Mouse (Mus musculus) frontal cortex, adult (tissue): ENCODE results near the gene Kcnk16.

Source experiments
- ATAC-seq: cut with Nextera tagmentation; 2 replicates; pipeline ENCODE4 v1.9.2; 2017; ENCODE audit warnings: mild to moderate bottlenecking, moderate library complexity, mixed read lengths; ENCODE audit not compliant: low TSS enrichment

The Kcnk16 gene

DNA sequence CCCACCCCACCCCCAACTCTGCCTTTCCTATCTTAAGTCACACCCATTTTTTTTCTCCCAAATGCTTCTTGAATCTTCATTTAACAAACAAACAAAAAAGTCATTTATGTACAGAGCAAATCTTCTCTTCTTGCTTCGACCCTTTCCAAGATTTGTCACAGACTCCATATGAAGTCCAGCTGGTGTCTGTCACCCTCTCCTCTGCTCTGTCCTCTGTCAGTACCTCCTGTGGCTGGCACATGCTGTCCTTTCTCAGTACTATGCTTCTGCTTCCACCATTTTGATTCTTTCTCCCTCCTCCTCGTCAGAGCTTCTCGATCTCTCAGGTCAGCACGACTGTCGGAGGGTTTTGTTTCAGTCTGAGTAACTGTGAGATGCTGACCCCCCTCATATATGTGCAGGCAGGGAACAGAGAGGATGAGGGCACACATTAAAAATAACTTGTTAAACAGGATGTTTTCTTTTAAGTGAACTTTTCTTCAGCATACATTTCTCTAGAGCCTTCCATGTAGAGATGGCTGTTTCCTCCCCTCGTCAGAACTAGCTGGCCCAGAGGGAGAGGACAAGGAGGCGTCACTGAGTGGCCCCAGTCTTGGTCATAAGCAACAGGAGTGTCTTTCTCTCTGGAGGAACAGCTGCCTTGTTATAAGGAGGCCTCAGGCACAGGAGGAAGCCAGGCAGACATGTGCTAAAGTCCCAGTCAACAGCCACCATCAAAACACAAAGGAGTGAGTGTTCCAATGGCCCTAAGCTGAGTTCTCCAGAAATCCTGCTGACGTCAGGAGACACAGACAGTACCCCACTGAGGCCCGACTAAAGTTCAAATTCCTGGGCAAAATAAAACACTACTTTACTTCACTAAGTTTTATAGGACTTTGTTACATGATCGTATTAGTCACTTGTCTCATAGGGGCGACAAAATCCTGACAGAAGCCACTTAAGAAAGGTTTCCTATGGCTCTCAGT, 35.7 kb downstream of the Kcnk16 start:
- no peak for ATAC-seq

DNA sequence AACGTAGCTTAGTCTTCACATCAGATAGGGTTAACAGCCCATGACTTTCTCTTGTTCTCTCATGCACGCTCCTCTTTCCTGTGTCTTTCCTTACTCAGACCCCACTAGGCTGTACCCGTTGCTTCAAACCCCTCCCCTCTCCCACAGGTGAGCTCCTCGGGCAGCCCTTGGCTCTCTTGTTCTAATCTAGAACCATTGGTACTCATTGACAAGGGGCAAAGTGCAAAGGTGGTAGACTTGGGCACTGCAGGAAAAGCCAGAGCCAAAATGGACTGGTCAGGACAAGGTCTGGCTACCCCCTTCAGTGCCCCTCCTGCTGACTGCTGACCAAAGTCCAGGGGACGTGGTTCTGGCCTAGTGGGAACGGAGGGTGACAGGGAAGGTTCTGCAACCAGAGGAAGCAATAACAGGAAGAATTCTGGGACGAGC, 38.9 kb downstream of the Kcnk16 start:
- no peak for ATAC-seq

DNA sequence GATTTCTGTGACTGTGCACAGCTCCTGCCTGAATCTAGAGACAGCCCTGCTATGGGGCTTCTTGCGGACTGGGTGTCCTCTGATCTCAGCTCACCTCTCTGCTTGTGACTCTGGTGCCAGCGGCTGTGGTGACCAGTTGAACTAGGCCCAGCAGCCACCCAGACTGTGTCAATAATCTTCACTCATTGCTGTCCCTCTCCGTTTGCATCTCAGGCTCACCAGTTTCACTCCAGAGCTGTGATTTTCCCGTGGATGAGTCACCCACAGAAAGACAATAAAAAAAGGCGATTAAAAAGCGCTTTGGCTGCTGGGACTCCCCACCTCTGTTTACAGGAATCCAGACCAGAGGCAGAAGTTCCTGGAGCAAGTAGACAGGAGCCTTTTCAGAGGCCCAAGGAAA, 39.6 kb downstream of the Kcnk16 start:
- ATAC-seq = no peak

DNA sequence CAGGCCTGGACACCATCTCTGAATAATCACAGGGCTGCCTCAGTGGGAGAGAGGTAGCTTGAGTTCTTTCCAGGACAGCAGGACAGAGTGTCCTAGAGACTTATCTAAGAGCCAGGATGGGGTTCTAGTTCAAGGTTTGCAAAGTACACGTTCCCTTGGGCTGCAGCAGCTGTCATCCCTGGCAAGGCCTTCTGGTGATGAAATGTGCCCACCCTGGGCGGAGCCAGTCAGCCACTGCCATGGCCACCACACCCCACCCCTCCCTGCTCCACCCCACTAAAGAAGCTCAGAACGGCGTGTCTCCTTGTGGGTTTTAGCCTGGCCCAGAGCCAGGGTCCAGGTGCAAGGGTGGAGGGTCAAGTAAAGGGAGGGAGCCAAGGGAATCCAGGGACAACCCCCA, 40.7 kb downstream of the Kcnk16 start:
- ATAC-seq = no peak

DNA sequence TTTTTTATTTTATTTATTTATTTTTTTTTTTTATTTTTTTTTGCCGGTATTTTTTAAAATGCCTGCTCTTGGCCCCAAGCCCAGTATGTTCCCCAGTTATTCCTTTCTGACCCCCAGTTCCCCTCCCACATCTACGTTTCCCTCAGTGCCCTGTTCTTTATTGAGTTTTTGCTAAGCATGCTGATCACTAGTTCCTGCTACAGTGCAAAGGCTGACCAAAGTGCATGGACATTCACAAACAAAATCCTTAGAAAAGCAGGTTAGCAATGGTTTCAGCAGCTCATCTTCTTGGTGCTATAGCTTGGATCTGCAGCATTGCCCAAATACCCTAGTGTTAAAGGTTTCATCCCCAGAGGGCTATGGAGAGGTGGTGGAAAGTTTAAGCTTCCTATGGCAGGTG, 42.0 kb downstream of the Kcnk16 start:
- no peak for ATAC-seq

DNA sequence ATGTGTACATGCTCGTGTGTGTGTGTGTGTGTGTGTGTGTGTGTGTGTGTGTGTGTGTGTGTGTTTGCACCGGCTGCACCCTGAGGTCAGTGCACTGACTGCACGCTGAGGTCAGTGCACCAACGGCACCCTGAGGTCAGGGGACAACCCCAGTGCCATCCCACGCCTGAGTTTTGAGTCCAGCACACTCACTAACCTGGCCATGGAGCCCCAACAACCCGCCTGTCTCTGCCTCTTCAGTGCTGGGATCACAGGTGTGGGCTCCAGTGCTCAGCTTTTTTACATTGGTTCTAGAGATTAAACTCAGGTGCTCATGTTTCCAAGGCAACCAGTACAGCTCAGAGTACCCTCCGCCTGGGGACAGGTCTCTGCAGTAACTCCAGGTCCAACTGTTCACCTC, 42.5 kb downstream of the Kcnk16 start:
- no peak for ATAC-seq

DNA sequence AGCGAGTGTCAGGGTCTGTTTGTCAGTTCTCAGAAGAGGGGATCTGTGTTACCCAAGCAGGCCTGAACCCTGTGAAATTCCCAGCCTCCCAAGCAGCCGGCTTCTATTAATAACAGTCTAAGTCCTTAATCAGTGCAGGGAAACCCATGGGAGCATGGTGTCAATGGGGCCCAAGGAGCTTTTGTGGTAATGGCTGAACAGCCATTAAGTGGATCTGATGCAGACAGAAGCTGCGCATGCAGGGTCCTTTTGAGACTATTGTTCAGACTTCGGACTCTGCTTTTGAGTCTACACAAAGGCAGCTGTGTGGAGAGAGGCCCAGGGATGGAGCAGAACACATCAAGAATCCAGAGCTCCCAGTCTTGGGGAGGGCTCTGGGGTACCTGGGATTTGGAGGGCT, 43.5 kb downstream of the Kcnk16 start:
- no peak for ATAC-seq

DNA sequence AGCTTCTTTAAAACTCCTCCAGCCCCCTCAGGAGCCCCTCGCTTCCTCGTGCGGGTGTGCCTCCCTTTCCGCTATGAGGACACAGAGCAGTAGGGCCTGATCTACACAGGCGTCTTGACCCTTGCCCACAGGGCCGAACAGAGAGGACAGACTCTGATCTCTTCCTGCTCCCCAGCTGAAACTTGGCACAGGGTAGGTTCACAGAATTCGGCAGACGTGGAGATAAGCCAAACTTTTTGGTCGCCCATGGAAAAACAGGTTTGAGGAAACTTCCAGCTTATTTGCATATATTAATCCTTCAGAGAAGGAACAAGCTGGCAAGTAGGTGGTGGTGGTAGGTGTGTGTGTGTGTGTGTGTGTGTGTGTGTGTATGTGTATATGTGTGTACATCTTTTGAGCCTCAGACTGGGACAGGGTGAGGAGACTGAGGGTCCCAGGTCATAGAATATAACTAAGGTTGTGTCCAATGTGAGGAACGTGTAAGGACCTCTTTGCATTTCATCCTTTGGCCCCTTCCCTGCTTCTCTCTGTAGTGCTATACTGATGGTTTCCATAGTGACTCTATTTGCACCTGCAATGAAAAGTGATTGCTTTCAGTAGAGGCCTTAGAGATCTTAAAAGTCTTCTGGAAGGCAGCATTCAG, 44.3 kb downstream of the Kcnk16 start:
- ATAC-seq = no peak

DNA sequence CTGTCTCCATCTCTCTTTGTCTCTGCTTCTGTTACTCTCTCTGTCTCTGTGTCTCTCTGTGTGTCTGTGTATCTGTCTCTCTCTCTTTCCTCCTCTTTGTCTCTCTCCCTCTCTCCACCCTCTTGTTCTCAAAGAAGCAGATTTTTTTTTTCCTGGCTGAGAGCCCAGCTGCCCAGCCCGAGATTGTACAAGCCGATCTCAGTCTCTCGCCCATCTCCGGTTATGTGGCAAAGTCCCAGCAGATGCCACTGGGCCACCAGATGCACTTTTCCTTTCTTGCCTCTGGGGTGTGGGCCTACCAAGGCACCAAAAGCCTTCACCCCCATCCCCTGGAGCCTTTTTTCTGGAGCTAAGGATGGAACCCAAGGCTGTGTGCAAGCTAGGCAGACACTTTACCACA, 44.8 kb downstream of the Kcnk16 start:
- no peak for ATAC-seq

DNA sequence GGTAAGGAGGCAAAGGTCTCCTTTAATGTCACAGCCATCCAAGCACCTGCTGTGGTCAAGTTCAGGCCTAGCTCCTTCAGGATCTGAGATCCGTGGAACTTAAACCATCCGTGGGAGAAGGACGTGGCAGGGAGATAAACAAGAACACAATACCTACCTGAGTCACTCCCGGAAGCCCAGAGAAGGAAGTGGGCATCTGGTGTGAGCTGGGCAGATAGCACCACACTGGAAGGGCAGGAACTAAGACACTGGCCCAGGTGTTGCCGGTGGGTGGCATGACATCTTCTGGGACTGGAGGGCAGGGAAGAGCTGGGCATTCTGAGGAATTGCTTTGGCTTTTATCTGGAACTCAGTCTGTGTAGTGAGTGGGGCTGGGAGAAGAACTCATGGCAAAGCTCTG, 45.7 kb downstream of the Kcnk16 start:
- ATAC-seq = no peak

DNA sequence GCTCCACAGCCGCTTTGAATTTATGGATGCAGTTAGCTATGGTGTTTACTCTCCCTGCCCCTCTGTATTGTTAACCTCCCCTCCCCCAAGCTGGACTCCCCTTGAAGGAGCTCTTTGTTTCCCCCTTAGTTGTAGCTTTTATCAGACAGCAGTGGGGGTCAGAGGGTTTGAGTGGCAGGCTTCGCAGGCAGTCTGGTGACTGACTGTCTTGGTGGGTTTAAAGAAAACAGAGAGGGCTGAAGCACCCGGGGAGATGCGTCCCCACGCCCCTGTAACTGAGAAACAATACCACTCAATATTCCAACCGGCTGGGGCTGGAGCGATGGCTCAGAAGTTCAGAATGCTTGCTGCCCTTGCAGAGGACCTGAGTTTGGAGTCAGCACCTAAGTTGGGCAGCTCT, 47.9 kb downstream of the Kcnk16 start:
- ATAC-seq = no peak

DNA sequence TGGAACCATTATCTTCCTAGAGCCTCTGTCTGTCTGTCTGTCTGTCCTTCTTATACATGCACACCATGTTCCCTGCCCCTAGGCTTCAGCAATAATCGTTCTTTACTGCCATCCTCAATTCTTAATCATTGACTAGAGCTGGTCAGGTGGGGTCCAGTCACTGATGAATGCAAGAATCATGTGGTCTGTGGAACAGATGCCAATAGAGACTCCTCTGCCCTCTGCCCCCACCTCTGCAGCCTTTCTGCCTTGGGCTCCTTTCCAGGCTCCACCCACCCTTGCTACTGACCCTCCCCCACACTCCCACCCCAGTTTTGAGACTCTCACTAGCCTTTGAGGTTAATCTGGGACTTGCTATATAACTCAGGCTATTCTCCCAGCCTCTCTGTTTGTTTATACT, 49.1 kb downstream of the Kcnk16 start:
- no peak for ATAC-seq

DNA sequence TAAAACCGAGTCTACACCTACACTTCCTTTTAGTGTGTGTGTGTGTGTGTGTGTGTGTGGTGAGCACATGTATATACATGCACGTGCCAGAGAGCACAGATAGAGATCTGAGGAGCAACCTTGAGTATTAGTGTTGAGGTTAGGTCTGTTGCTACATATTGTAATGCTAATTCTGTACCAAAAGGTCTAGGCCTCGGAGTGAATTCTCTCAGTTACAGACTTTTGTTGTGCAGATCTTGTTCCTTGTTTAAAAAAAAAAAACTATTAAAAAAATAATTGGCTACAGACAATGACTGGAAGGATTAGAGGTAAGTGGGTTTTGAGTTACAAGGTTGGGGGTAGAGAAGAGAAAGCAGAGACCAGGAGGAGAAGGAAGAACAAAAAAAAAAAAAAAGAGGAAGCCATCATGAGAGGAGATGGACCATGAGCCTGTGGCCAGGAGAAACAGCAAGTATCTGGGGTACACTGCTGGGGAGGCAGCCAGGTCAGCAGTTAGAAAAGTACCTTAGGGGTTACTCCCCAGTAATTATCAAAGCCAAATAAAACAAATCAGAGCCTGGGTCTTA, 51.6 kb downstream of the Kcnk16 start:
- no peak for ATAC-seq

DNA sequence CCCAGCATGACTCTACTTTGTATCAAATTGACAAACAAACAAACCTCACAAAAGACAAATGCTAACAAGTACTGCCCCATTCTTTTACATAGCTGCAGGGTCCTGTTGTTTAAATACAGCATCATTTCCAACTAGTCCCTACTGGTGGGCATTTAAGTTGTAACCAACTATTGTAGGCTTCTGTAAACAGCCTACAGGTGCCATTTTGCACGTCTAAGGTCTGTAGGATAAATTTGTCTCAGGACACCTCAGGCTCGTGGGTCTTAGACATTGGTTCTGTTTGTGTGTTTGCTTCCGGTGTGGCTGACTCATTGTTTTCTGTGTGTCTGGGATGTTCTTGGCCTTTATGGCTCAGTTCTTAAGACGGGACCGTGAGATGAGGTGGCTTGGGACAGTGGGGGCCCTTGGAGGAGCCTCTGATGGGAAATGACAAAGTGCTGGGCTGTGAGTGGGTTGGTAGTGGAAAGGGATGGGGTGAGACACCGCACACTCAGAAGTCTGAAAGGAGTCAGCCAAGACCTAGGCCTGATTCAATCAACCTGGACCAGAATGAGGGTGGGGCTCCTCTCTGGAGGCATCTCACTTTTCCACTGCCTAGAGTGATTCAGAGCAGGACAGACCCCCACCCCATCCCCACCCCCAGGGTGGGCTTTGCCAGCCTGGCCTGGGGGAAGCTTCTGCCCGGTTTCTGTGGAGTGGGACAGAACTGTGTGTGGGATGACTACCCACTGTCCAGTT, 52.3 kb downstream of the Kcnk16 start:
- no peak for ATAC-seq

DNA sequence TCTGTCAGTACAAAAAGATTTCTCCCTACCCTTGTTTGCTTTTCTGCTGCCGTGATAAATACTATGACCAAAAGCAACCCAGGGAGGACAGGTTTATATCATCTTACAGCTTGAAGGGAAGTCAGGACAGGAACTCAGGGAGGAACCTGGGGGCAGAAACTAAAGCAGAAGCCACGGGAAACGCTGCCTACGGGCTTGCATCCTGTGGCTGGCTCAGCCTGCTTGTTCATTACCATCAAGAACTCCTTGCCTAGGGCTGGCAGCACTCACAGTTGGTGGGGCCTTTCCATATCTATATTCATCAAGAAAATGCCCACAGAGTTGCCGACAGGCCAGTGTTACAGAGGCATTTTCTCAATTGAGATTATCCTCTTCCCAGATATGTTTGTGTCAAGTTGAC, 53.2 kb downstream of the Kcnk16 start:
- no peak for ATAC-seq

DNA sequence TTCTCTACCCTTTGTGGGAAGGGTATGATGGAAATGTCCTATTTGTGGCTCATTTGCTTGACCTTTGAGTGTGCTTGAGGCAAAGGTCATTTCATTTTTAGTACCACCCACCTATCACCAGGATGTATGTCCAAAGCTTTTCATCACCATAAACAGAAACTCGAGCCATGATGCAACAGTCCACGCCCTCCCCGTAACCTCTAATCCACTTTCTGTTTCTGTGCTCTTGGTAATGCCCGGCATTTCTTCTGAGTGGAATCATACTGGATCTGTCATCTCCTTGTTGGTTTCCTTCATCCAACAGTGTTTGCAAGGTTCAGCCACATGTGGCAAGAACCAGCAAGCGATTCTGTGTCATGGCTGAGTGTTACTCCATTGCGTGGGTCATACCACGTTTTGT, 54.9 kb downstream of the Kcnk16 start:
- ATAC-seq = no peak

DNA sequence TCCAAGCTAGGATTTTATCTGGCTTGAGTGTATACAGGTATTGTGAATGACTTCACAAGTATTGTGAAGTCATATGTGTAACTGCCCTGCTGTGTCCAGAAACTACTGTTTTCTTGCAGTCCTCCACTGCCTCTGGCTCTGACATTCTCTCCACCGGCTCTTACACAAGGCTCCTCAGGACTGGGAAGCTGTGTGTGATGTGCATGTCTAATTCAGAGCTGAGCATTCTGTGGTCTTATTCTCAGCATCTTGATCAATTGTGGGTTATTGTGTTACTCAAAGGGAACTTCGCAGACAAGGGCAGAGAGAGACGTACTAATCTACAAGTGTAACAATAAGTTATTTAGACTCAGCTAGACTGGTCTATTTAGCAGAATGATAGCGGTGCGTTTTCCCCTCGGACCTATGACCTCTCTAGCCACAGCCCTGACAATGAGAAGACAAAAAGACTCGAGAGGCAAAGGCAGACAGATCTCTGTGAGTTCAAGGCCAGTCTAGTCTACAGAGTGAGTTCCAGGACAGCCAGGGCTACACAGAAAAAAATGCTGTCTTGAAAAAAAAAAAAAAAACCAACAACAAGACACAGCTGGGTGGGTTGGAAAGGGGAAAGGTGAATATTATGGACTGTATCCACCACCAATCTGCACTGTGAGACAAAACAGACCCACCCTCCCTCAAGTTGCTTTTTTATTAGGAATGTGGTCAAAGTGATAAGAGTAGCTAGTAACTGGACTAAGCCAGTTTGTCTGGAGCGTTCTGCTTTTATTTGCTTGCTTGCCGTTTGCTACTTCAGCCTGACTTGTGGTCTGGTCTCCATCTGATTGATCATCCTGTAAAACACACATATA, 57.0 kb downstream of the Kcnk16 start:
- ATAC-seq = no peak
